Mouse (Mus musculus) bone marrow macrophage, adult 2 months (primary cell): ENCODE results near the gene Ntf5.

Source experiments
- CTCF ChIP-seq: IDR thresholded peaks from 2 replicates; pipeline ENCODE4 v1.5.1; 2012; ENCODE audit warnings: low read depth, mild to moderate bottlenecking, low read length, moderate library complexity
- POLR2A ChIP-seq: IDR thresholded peaks from 2 replicates; pipeline ENCODE4 v1.6.1; 2012; ENCODE audit warnings: mild to moderate bottlenecking, low read depth, low read length, borderline replicate concordance

DNA sequence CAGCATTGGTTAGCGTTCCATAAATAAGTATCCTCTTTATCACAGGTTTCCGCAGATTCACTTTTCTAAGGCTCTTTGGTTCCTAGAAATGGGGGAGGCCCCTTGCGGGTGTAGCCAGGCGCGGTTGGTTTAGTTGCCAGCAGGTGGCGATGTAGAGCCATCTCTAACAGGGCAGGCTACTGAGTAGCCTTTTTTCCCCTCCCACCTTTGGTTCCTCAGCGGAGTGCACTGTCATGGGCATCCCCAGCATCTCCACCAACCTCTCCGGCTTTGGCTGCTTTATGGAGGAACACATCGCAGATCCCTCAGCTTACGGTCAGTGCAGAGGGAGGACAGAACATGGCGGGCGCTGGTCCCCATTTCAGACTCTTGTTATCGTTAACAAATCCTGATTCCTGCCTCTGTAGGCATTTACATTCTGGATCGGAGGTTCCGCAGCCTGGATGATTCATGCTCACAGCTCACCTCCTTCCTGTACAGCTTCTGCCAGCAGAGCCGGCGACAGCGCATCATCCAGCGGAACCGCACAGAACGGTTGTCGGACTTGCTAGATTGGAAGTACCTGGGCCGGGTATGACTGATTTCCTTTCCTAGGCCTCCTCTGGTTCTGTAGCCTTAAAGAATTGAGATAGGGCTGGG, 38.0 kb downstream of the Ntf5 start:
- TF ChIP-seq CTCF, result peak; percentile 54
- no peak for TF ChIP-seq POLR2A
